Mouse (Mus musculus): ENCODE results near the gene Apob. TPM values are rescaled to one million over a fixed set of nuclear protein-coding genes. Genes with fewer than 3 reads are reported as not detected.

Apob gene
- 0.02 TPM for polyA plus RNA-seq (2017; shearing (Covaris generic))

GRCm38 (mm10) chr12:7977466-7978189 is at the start of gene Apob:
TSS of gene Apob (plus strand) at chr12:7977648.

Other genes starting within 250 kb of the Apob start
- gene Ldah, start 230.5 kb downstream of the Apob start, polyA plus RNA-seq (2017; shearing (Covaris generic)) = 49.7 TPM